Mouse (Mus musculus) embryonic stem cell, embryonic (primary cell): ENCODE measurements at regions not wholly inside any gene's neighbourhood (a gene's known extent, or its start where the extent isn't known, plus 50 kb on each side); places are given as distances from the start of the nearest gene placed in this dataset.

ENCODE experiments used
- CTCF ChIA-PET, 4 experiments: fragments of 300-600 bp in 2 of 4; fragments of 350-600 bp in 2 of 4; sonication (Branson Sonifier 250); formaldehyde crosslinking; loops; one replicate each; lab custom pipeline; 2022; ENCODE audit warnings: inconsistent platforms in 2 of 4; lab: Charles Lee
- POLR2A ChIA-PET, 4 experiments: fragments of 300-600 bp in 2 of 4; fragments of 350-600 bp in 2 of 4; sonication (Branson Sonifier 250); formaldehyde crosslinking; loops; one replicate each; lab custom pipeline; 2022; ENCODE audit warnings: antibody characterized with exemption in 4 of 4, inconsistent platforms in 1 of 4; lab: Charles Lee

DNA sequence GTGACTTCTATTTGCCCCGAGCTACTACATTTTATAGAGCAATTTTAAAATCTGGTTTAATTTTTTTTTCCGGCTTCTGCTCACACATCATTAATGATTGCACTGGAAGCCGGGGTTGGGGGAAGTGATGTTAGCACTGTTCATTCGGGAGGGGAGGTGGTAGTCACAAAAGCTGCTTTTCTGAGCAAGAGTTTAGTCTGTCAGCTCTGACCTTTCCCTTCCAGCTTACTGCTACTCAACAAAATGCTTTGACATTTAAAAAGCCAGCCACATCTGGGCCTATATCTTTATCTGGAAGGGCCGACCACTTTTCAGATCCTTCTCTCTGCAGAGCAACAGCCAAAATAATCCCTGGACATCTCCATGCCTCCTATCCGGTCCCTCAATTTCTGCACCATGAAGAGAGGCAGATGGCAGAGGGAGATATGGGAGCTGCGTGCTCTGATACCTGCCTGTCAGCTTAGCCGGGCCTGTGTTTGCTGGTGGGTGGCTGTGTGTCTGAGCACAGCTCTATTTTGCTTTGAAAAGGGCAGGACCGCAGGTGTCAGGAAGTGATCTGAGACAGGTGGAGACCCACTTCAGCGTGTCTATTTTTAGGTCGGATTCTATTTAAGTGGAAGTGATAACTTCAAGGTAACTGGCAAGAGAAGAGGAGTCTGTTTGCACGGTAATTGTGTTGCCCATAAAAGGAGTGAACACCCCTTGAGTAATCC is 63.1 kb downstream of the Kcnf1 start:
- POLR2A ChIA-PET: interaction anchor here in 3 of 4 experiments (0.6 to 1.3 kb wide), 5 partner anchors 18 to 444 kb away, joined by 3 to 7 read pairs (median 3); no protein-coding TSS in a partner anchor
- CTCF ChIA-PET: interaction anchor here in 3 of 4 experiments (0.7 to 1.6 kb wide), 3 partner anchors 53 to 126 kb away, joined by 3 to 12 read pairs (median 5); no protein-coding TSS in a partner anchor

DNA sequence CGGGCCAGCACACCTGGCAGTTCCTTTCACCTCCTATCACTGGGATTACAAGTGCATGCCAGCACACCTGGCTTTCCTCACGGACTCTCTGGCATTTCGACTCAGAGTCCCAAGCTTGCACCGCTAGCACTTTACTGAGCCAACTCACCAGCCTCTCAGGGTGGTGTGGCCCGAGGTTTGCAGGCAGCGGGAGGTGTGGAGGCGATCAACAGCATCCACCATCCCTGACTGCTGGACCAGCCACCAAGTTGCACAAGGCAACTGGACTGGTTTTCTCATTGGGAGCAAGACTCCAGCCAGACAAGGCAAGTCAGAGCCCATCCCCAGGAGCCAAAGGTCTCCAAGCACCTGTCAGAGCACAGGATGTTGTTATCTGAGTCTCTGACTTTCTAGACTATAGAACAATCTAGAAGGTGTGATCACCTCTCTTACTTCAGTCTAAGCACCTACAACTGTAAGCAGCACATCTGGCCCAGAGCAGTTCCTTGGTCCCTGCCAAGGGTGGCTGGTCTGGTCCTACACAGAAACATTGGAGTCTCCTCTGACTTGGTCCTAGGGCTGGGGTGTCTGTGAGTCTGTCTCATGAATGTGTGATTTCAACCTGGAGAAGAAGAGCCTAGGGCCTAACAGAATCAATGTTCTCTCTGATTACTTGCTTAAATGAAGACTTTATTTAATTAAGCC is 63.8 kb downstream of the Kcnf1 start:
- CTCF ChIA-PET: interaction anchor here in 1 of 4 experiments (1.6 kb wide), 1 partner anchor 109 kb away, joined by 5 read pairs; no protein-coding TSS in a partner anchor
- POLR2A ChIA-PET: interaction anchor here in 2 of 4 experiments (0.6 to 1.3 kb wide), 3 partner anchors 34 to 445 kb away, joined by 3 to 4 read pairs (median 3); no protein-coding TSS in a partner anchor

DNA sequence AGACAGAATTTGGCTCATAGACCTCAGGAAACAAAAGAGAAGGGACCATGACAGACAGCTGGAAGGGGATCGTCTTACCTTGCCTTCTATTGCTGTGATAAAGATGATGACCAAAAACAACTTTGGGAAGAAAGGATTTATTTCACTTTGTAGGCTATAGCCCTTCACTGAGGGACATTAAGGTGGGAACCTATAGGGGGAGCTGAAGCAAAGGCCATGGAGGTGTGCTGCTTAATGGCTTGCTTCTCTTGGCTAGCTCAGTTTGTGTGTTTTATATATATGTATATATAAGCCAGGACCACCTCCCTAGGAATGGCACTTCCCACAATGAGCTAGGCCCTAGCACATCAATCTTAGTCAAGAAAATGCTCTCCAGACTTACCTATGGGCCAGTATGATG is 70.5 kb downstream of the Kcnf1 start:
- ChIA-PET POLR2A (no interaction called here), CTCF (interaction anchor here (0.6 to 1.3 kb wide), 7 partner anchors 8 to 149 kb away, joined by 3 to 8 read pairs (median 4); no protein-coding TSS in a partner anchor)

DNA sequence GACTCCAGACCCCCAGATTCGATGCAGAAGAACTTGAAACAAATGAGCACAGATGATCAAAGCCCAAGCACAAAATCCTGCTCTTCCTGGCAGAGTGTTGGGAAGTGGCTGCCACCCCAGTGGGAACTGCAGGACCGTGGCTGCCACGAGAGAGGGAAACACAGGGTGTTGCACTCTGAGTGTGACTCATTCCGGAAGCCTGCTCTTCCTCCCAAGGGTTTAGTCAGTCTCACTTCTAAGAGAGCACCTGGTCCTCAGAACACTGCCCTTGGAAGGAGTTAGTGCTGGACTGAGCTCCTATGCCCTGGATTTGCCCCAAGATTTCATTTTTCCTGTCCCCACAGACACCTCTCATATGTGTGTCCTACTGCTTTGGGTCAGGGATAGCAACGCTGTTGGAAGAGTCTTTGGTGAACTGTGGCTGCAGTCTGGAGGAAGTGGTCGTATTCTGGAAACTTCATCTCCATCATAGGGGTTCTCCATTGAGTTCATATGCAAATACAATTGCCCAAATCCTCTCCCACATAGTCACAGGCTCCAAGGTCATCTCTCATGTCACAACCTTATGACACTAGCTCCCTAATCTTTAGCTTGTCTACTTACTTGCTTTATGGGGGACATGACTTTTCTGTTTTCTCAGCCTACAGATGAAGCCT is 71.5 kb downstream of the Kcnf1 start:
- ChIA-PET CTCF (interaction anchor here in 2 of 4 experiments (0.6 to 1.3 kb wide), 3 partner anchors 117 to 439 kb away, joined by 4 to 12 read pairs (median 7); no protein-coding TSS in a partner anchor), POLR2A (no interaction called here)

DNA sequence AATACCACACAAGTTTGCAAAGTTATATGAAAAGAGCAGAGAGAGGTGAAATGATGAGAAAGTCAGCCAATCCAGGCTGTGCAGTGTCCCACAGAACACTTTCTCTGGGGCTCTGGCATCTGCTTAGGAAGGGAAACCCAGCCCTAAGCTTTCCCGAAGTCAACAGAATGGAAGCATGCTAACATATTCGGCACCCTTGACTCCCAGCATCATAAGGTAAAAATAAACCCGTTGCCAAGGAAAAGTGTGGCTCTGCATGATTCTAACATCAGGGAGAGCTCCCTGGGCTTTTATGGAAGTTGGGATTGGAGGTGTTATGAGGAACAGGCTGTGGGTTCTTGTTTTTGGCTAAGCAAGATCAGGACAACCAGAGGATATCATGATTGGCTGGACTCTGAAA is 74.8 kb downstream of the Kcnf1 start:
- POLR2A ChIA-PET: interaction anchor here in 1 of 4 experiments (0.6 kb wide), 1 partner anchor 243 kb away, joined by 3 read pairs; no protein-coding TSS in a partner anchor
- CTCF ChIA-PET: no interaction called here

DNA sequence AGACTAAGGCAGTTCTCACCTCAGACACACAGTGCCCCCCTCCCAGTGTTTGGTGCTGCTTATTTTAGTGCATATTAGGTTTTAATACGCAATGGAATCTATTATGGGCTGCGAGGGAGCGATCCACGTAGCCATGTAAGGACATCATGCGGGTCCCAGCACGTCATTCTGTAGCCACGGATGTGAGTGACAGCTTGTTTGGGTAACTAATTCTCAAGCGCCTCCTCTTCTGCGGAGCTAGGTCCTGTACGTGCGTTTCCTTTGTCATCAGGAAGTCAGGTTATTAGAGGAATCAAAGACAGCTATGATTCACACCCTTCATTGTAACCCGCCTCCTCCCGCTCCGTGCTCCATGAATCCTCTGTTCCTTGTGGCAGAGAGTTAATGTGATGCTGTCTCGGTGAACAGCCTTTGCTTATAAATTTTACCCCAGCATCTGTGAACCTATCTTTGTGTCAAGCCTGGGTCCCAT is 78.9 kb downstream of the Kcnf1 start:
- POLR2A ChIA-PET: no interaction called here
- CTCF ChIA-PET: no interaction called here

DNA sequence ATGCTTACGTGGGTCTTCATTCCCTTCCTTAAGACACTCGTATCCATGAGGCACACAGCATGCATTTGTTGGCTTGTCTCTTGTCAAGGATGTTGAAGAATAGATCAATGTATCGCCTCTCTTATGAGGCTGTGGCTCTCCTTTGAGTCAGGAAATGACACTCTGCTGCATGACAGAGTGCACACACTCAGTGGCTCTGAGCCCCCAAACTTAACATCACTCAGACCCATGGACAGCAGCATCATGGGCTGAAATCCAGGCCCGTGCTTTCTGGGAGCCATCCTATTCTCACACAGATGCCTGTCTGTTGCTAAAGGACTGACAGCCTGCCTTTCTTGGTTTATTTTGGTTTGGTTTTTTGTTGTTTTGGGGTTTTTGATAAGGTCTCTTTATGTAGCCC is 81.9 kb downstream of the Kcnf1 start:
- ChIA-PET POLR2A (no interaction called here), CTCF (interaction anchor here in 1 of 4 experiments (0.7 kb wide), 1 partner anchor 76 kb away, joined by 3 read pairs; no protein-coding TSS in a partner anchor)

DNA sequence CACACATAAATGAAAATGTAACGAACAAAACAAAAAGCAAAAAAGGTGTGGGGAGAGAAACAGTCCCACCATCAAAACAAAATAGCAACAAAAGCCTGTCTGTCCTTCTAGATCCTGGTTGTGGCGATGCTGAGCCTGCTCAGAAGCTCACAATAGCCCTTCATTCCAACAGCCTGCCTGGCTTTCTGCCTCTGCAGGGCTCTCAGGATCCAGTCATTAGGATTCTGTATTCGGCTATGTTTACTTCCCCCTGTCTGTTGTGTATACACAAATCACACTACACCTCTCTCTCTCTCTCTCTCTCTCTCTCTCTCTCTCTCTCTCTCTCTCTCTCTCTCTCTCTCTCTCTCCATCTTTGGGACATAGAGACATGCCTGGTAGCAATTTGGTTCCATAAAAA is 82.2 kb upstream of the 2410004P03Rik start:
- CTCF ChIA-PET: no interaction called here
- POLR2A ChIA-PET: no interaction called here

DNA sequence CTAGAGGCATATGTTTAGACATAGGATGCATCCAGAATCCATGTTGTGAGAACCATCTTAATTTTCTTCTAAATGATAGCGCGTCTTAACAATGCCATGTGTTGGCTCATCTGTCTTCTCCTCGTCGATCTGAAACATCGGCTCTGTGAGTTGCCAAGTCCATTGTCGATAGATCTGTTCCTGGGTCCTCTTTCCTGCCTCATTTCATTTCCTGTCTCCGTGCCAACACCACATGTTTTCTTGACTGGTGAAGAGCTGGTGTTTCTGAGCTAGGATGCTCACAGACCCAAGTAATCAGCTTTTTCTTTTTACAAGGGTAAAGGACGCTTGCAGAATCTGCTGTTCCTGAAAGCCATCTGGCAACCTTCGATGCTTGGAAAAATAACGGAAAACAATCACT is 79.5 kb upstream of the 2410004P03Rik start:
- POLR2A ChIA-PET: no interaction called here

DNA sequence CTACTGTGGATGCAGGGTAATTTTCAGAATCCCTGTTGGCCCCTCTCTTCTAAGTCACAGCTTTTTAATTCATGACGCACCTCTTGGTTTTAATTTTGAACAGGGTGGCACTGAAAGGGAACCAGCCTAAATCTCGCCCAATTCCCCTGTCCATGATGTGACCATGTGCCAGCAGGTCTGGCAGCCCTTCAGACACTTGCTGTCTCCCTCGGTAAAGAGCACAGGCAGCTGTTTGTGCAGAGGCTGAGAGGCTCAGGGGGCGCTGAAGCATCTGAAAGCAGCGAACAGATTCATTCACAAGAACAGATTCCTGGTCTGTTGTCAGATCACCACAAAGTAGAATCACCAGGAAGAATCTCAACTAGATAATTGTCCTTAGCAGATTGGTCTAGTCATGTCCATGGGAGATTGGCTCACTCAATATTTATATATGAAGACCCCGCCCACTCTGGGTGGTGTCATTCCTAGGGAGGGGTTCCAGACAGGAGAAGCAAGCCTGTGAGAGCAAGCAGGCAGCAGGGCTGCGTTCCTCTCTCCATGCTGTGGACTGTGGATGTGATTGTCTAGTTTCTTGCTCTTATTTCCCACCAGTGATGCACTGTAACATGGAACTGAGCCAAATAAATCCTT is 78.3 kb upstream of the 2410004P03Rik start:
- POLR2A ChIA-PET: no interaction called here
- CTCF ChIA-PET: interaction anchor here in 1 of 4 experiments (0.7 kb wide), 1 partner anchor 132 kb away, joined by 3 read pairs; no protein-coding TSS in a partner anchor

More for the DNA sequence above, 79.5 kb upstream of the 2410004P03Rik start:
- CTCF ChIA-PET: interaction anchor here in 2 of 4 experiments (0.5 kb wide), 2 partner anchors 30 to 230 kb away, joined by 3 to 5 read pairs; no protein-coding TSS in a partner anchor

DNA sequence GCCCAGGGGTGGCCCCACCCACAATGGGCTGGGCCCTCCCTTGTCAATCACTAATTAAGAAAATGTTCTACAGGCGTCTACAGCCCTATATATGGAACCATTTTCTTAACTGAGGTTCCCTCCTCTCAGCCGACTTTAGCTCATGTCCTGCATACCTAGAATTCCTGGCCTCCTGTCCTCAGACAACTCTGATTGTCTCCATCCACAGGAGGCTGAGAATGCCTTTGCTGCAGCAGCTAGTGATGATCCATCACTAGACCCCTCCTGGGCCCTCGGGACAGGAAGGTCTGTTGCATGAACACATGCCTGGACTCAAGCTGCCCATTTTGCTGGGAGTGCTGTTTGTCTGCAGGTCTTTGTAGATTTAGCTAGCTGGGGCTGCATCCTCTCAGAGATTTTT is 75.9 kb upstream of the 2410004P03Rik start:
- POLR2A ChIA-PET: interaction anchor here in 1 of 4 experiments (0.7 kb wide), 1 partner anchor 18 kb away, joined by 4 read pairs; no protein-coding TSS in a partner anchor
- CTCF ChIA-PET: interaction anchor here in 3 of 4 experiments (0.6 to 0.7 kb wide), 3 partner anchors 69 to 422 kb away, joined by 3 to 8 read pairs (median 7); no protein-coding TSS in a partner anchor

DNA sequence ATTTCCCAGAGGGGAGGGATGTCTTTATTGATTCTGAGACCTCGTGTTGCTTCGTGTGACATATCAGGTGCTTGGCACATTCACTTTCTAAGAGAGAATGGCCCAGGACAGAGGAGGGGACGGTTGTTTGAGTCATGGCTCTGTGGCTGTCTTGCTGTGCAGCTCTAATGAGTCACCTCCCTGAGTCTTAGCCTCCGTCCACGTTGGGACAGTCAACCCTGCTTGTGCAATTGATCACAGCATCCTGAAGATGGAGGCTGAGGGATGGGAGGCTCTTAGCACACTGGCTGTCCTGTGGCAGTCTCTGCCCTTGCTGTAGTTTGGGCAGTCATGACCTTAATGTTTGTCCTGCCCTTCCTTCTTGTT is 73.7 kb upstream of the 2410004P03Rik start:
- CTCF ChIA-PET: interaction anchor here in 1 of 4 experiments (0.6 kb wide), 1 partner anchor 156 kb away, joined by 3 read pairs; no protein-coding TSS in a partner anchor
- POLR2A ChIA-PET: interaction anchor here in 2 of 4 experiments (0.5 to 1.5 kb wide), 3 partner anchors 12 to 207 kb away, joined by 3 to 4 read pairs (median 3); no protein-coding TSS in a partner anchor

DNA sequence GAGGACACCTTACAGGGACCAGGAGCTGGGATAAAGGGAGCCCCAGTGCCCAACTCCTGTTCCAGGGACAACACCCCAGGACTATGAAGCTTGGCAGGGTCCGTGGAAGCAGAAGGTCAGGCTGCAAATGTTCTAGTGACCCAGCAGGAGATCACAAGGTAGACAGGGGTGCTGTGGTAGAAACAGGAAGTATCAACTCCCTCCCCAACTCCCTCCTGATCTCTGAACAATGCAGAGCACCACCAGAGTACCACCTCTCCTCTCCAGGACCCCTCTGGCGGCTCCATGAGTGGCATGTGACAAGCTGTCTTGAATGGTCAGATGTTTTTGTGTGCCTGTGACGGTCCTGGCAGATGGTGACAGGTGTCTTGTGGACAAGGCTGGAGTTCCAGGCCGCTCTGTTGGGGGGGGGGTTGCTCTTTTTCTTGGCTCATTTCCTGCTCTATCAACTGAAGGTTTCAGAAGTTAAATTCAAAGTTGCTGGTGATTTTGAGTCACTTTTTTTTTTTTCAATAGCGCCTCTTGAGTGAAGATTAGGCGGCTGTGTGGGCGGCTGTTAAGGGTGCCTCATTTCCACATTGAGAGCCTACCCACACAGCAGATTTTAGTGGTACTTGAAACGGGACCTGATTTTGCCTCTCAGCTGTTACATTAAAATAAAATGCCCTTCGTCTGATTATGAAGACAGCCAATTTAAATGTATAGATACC is 73.1 kb upstream of the 2410004P03Rik start:
- ChIA-PET CTCF (interaction anchor here in 2 of 4 experiments (0.6 to 0.7 kb wide), 2 partner anchors 15 to 394 kb away, joined by 3 to 4 read pairs; no protein-coding TSS in a partner anchor), POLR2A (interaction anchor here in 2 of 4 experiments (0.5 to 1.5 kb wide), 3 partner anchors 11 to 338 kb away, joined by 3 to 5 read pairs (median 4); no protein-coding TSS in a partner anchor)

DNA sequence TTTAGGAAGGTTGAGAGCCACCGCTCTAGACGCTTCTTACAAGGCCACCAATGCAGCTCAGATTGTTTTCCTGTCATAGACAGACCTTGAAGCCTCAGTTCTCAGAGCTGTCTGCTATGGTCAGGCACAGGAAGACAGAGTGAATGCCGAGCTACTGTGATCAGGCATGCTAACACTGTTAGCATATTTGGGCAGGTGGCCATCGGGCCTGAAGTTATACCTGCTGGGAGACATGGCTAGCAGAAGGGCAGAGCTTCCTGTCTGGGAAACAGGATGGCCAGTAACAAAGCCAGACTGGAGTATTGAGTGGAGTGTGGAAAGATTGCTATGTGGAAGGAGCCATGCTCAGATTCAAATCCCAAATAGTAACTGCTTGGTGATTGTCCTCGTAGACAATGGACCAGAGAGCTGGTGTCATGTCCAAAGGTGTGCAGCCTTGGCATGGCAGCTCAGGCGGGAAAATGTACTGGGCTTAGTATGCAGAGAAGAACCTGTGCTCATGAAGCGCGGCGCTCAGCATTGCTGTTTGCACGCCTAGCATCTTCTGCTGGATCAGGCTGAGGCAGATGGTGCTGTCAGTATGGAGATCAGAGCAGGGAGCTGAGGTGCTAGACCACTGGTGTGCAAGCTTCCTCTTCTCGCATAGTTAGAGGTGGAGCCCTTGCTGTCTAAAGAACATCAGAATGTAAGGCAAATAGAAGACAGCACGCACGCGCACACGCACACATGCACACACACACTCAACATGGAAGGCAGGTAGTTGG is 60.3 kb upstream of the 2410004P03Rik start:
- POLR2A ChIA-PET: no interaction called here

DNA sequence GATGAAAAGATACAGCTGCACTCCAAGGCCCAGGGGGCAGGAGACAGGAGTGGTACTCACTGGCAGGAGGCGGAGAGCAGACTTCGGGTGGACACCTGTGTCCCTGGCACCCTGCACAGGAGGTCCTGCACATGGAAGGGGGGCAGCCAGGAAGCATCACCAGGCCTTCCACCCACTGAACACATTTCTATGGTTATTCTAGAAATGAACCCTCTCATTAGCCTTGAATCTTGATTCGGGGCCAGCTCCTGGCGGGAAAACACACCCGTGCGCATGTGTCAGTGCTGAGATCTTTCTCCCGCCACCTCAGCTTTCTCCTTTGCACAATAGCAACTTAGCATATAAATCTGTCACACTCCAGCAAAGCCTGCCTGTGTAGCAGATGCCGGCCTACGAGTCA is 58.3 kb upstream of the 2410004P03Rik start:
- POLR2A ChIA-PET: interaction anchor here in 1 of 4 experiments (0.9 kb wide), 1 partner anchor 18 kb away, joined by 4 read pairs; no protein-coding TSS in a partner anchor
- CTCF ChIA-PET: interaction anchor here in 1 of 4 experiments (0.7 to 0.8 kb wide), 2 partner anchors 9 to 15 kb away, joined by 3 read pairs; no protein-coding TSS in a partner anchor

More for the DNA sequence above, 60.3 kb upstream of the 2410004P03Rik start:
- CTCF ChIA-PET: no interaction called here

DNA sequence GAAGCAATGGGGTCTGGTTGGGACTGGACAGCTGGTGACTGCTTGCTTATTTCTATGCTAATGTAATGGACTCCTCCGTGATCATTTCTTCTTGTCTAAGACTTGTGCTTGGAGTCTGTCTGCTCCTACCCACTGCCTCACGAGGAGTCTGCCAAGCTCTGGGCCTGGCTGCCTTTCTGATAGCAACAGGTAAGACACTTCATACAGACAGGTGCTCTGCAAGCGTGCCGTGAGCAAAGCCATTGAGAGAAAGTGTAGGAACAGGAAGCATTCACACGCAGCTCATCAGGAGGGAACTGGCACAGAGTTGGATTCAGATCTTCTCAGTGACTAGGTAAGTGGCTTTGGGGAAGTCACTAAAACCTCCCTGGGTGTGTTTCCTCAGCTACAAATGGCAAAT is 57.6 kb upstream of the 2410004P03Rik start:
- POLR2A ChIA-PET: interaction anchor here in 2 of 4 experiments (0.6 to 0.9 kb wide), 2 partner anchors 11 to 18 kb away, joined by 4 read pairs; no protein-coding TSS in a partner anchor

More for the DNA sequence above, 57.6 kb upstream of the 2410004P03Rik start:
- CTCF ChIA-PET: interaction anchor here in 2 of 4 experiments (0.6 to 0.7 kb wide), 4 partner anchors 14 to 313 kb away, joined by 3 read pairs; no protein-coding TSS in a partner anchor
